Mouse (Mus musculus): ENCODE results near the gene Trp53tg5.

Trp53tg5 gene

DNA sequence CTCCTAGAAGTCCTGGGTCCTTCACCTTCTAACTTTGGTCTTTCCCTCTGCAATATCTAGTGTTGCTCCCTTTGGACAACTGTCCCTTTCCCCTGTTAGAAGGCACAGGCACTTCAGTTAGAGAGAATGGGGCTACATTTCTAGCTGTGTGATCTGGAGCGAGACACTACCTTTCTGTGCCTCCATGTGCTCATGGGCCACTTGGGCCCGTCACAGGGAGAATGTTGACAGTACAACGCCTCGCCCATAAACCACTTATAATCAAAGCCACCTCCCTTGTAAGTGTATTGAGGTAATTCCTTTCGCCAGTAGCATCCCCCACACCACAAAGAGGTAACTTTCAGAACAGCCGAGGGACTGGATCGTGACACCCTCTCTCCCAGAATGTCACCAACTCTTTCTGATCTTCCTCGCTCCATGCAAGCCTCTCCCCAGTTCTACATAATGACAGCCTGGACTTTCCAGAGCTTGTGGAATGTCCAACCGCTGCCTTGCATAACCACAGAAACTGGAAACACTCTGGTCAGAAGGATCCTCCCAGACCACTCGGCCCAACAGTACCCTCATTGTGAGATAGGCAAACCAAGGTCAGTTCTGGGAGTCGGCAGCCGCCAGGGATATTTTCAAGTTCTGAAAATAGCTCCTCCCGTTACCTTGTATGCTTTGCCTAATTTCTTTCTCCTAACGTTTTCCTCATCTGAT lies 24.0 kb downstream of the Trp53tg5 start:
- no peak for DNase-seq

DNA sequence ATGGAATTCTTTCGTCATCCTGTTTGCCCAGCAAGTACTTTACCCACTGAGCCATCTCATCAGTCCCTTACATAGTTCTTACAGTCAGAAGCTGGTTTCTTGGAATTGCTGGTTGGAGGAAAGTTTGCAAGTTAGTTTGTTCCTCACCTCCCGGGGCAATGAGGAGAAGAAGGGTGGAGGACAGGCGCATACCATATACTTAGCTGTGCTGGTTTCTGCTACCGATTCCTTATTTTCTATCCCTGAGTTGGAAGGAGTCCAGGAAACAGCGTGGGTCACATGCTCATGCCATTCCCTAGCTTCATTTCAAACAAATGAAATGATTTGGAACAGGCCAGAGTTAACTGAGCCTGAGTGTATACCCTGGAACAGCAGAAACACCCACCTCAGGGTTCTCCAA lies 24.6 kb downstream of the Trp53tg5 start:
- DNase-seq = no peak

DNA sequence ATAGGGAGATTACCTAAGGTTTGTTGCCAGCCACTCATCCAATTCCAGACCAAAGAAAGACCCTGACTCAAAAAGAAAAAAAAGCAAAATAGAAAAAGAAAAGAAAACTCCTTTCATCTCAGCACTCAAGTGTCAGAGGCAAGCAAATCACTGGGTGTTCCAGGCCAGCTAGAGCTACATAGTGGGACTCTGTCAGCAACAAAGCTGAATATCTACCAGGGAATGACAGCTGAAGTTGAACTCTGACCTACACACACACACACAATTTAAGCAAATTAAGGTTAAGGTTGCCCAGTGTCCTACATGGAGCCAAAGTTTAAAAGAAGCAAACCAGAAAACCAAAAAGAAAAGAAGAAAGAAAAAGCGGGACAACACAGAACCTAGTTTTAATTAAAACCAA lies 25.4 kb downstream of the Trp53tg5 start:
- DNase-seq = peak in 1 of 2 experiments; percentile 59

DNA sequence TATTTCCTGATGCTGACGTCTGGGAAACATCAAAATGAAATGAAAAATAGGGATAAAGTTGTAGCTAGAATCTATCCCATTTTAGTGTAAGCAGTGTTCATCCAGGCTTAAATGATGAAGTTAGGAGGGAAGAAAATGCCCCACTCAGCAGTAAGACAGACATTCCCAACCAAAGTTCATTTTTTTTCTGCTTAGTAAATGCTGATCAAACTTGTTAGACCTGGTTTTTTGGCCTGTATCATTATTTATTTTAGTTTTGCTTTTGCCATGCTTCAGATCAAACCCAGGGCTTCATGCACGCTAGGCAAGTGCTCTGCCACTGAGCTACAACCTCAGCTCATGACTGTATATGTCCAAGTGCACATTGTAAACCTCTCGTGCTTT lies 27.4 kb downstream of the Trp53tg5 start:
- DNase-seq = no peak

DNA sequence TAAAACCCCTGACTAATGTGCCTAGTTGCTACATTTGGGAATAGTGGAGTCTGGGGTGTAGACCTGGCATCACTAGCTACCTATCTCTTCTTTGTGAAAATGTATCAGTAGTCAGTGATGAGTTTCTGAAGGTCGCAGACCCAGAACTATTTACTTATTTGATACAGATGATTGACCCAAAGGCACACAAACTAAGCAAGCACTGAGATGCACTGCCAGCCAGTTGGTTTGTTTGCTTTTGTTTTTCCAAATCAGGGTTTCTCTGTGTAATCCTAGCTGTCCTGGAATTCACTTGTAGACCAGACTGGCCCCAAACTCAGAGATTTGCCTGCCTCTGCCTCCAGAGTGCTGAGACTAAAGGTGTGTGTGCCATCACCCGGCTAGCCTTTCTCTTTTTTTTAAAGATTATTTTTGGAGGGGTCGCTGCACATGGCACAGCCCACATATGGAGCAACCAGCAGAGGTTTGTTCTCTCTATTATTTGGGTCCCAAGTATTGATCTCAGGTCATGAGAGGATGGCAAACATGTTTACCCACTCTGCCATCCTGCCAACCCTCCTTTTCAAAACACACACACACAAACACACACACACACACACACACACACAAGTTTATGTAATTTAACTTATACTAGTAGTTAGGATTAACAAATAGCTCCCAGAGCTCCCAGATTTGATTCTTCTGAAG lies 28.0 kb downstream of the Trp53tg5 start:
- DNase-seq = no peak

DNA sequence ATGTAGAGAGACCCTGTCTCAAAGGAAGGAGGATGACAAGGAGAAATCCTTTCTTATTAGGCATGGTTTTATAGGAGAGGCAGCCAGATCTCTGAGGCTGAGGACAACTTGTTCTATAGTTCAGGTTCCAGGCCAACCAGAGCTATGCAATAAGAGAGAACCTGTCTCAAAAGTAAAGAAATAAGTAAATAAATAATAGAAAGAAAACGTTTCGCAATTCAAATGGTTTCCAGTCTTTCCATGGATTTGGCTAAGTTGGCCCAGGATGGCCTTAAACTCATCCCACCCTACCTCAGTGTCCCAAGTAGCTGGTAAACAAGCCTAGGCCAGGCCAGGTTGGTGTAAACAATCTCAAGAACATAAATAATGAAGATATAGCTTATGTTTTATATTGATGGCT lies 28.8 kb downstream of the Trp53tg5 start:
- no peak for DNase-seq

DNA sequence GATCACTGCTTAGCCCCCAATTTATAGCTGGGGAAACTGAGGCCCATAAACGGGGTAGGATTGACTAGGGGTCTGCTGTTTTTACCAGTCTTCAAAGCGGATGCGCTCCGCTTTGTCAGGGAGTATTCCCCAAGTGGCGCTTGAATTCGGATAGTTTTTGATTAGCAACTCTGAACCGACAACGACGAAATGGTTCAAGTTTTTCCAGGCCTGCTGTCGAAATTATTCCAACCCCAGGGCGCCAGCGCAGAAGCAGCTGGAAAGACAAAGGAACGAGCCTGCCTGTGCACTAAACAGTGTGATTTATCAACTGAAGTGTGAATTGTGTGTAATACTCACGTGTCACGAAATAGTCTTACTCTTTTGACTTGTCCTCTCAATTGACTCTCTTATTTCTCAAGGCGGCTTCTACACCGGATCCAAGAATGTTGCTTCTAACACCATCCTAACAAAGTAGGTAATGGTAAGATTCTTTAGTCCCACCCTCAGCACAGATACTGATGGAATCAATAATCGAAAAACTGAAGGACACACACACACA lies 30.0 kb downstream of the Trp53tg5 start, which contains the start of gene Sdc4:
TSS of gene Sdc4 (minus strand) at position 428 of the 541 bp plus-strand sequence.
- no peak for DNase-seq

DNA sequence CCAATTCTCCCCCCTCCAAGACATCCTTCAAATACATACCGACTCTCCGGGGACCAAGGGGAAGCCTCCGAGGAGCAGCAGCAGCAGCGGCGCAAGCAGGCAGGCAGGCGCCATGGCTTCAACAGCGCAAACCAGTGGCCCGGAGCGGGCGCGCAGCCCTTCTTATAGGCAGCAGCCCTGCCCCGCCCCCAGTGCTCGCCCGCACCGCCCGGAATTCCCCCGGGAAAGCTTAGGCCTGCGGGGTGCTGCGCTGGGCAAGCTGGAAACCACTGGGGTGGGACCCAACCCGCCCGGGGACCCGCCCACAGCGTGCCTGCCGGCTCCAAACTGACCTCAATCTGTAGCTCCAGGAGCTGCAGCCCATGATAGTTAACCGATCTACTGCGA lies 30.5 kb downstream of the Trp53tg5 start:
- peak; percentile 91 to 97 for DNase-seq

DNA sequence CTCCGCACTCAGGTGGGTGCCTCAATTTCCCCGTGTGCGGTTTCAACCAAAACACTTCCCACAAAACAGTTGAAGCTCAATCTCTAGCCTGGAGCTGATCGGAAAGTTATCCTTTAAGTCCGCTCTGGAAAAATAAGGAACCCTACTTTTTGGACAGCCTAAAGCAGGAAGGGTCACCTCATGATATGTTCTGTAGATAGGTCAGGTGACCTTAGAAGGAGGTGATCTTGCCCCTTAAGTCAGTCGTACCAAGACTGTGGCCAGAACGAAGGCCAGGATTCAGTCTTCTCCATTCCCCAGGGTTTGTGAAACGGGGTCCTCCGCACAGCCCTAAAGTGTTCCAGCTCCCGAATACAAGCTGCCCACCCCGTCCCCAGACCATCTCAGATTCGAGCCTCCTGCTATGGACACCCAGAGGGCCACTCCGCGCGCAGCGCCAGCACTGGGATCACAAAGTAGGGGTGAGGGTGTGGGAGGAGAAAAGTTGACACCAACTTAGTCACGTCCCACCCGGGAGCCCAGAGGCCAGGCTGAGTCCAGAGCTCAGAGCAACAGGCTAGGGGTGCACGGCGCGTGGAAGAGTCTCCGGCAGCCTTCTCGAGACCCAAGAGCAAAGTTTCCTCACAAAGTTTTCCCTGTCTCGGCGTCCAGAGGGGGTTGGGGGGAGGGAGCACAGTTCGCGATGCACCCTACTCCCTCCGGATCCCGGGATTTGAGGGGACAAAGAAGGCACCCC lies 31.0 kb downstream of the Trp53tg5 start:
- peak in 1 of 2 experiments; percentile 76 for DNase-seq

DNA sequence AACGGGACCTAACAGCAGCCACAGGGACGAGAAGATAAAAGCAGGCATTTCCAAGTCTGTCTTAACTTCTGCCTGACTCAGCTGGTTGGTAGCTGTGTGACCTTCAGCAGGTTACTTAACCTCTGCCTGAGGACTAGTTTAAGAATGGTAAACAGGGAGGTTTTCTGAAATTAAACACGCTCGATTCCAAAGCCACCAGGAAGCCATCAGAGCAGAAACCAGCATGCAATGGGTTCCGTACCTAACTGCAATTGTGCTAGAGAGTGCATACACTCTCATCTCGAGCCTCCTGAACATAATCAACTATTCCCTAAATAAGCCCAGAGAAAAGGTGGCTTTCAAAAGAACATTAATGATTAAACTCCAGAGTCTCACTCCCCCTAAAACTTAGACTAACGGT lies 31.8 kb downstream of the Trp53tg5 start:
- no peak for DNase-seq

DNA sequence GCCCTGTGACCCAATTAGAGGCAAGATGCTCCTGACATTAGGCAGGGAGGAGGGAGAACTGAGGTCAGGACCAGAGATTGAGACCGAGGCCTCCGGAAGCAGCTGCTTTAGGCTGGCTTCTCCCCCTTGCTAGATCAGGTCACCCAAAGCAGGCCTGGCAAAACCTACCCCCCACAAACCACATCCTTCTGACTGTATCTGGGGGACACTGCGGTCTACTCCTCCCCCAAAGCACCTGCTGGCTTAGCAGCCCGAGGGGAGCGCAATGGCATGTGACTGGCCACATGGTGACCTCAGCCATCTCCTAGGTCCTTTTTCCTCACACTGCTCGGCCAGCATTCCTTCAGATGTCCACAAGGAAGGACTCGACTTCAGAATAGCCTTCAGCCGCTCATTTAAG lies 32.4 kb downstream of the Trp53tg5 start:
- peak; percentile 65 to 81 for DNase-seq

DNA sequence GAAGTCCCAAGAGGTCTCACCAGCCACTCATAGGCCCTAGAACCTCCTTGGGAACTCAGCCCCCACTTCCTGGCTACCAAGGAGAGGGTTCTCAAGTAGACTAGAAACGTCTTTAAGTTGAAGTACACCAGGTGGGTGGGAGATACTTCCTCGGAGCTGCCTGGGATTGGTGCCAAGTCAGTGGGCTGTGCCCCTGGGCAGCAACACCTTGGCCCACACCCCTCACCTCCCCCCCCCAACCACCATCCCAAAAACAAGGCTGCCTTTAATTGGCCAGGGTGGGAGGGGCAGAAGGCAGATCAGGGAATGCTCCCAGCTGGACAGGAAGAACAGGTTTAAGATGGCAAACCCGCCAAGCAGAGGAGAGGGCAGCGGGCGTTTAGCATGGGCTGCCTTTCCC lies 33.2 kb downstream of the Trp53tg5 start:
- DNase-seq = peak in 1 of 2 experiments; percentile 71

DNA sequence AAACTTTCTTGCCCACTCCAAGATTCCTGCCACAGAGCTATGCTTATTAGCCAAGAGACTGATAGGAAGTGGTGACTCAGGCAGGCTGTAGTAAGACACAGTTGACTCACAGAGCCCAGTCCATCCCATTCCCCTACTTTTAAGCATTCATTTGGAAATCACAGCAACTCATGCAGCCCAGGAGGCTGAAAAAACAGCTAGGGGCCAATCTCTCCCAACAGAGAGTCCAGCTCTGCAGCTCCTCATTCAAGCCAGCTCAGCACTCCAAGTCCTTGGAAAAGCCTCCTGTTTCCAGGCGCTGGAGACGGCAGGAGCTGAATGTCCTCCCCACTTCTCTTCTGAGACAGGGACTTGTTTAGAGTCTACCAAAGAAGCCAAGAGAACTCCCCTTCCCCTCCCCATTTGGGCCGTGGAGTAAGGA lies 34.5 kb downstream of the Trp53tg5 start:
- DNase-seq = no peak

DNA sequence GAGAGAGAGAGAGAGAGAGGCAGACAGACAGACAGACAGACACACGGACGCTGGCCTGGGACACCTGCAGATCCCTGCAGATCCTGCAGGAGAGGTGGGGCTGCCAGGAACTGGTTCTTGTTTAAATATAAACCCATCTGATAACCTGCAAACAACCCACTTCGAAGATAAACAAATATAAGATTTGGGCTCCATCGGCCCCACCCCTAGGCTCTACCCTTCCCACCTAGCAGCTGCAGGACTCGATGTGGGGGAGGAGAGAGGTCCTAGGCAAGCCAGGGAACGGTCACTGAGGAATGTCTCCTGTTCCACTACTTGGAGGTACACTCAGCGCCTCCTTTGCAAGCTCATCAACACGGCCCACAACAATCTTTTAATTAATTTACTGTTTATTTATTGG lies 35.3 kb downstream of the Trp53tg5 start:
- DNase-seq = peak in 1 of 2 experiments; percentile 69

DNA sequence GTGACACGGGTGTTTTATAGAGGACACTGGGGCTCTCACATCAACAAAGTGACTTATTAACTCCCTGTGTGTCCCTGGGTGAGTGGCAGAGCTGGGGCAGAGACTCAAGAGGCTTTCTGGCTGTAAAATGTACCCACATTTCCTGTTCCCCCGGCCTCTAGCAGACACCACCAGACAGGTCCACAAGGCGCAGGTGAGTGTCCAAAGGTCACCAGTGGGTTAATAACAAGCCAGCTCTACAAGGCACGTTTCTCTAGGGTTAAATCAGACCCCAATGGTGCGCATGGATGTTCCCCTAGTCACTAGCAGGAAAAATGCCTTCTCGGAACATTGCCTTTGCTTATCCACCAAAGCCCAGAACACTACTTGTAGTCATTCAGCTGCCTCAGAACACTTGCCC lies 35.8 kb downstream of the Trp53tg5 start:
- peak; percentile 79 to 88 for DNase-seq

DNA sequence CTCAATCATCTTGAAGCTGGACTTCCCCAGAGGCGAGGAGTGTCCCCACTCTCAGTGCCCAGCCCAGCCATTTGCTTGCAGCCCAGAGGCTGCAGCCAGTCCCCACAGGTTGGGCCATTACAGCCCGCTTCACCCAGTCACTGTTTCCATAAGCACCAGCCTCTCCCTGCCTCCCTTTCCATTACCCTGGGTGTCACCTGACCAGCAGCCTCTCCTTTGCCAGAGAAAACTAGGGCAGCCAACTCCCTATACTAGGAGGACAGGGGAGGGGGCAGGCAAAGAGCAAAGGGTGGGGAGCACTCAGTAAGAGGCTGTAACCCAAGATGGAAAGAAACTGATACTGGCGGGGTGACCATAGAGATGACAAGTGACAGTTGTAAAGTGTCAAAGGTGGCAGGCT lies 36.6 kb downstream of the Trp53tg5 start:
- DNase-seq = peak; percentile 78 to 92

DNA sequence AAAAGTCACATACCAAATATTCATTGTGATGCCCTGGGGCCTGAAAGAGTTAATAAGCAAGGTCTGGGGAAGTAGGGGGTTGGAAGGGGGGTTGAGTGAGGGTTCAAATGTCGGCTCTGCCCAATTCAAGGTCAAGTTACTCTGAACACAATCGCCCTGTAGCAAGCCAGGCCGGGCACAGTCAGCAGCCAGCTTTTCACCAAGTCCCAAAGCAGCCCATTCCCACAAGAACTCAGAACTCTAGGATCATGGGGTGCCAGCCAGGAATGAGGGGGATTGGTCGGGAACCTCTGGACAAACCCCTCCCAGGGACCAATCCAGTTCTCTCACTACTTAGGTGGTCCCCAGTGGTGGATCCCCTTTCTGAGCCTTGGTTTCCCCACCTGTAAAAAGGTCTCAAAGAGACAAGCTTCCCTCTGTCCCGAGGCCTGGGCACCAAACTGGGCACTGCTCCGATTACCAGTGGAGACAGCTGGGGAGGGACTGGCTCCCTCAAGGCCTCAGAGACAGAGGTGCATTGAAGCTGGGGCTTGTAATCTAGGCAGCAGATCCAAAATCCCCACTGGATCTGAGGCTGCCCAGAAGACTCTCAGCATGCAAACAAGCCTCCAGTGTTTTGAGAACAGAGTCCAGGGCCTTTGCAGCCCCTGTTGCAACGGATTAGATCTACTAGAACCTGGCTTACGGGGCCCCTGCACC lies 37.2 kb downstream of the Trp53tg5 start:
- peak in 1 of 2 experiments; percentile 72 for DNase-seq

DNA sequence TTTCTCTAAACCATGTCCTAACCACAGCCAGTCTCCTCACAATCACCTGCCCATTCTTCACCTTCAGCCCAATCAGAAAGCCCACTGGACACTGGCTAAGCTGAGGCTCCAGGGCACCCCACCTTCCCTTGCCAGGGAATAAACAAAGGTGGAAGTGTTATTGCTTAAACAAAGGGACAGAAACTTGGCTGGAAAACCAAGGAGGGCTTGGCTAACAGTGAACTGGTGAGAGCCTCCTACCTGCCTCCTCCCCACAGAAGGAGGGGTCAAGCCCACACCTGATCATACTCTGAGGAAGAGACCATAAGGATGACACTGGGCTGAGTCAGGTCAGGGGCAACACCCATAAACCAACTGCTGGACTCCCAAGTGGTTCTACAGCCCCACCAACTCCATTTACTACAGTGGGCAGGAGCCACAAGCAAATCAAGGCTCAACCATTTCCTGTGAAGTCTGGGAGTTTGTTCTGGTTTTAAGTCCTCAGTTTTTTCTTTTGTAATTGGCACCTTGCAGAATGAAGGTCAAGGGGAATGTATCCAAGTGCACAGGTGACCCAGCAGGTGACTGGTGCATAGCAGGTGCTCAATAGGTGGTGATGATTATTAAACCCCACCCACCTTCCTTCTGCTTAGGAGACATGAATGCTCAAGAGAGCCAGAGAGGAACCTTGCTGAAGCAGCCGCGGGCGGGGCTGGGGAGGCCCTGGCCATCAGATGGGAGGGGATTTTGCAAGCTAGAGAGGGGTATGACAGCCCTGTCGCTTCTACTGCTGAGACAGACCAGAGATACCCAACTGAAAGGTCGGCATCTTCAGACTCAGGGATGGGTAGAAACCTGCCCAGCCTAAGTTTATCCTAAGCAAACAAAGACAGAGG lies 38.1 kb downstream of the Trp53tg5 start:
- peak in 1 of 2 experiments; percentile 67 for DNase-seq

DNA sequence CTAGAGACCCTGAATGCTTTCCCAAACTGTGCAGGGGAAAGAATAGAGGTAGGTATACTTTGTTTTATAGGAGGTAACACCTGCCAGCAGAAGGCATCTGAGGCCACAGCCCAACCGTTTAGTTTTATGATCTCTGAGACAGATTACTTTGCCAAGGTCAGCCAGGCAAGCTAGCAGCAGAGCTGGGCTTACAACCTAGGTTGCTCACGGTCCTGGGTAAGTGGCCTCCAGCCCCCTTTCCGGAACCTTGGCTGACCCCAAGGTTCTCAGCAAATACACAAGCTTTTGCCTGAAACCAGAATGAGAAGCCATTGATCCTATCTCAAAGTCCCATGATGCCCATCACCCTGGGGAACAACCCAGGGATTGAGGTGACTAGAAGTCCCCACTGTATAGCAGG lies 38.8 kb downstream of the Trp53tg5 start:
- DNase-seq = peak in 1 of 2 experiments; percentile 66

DNA sequence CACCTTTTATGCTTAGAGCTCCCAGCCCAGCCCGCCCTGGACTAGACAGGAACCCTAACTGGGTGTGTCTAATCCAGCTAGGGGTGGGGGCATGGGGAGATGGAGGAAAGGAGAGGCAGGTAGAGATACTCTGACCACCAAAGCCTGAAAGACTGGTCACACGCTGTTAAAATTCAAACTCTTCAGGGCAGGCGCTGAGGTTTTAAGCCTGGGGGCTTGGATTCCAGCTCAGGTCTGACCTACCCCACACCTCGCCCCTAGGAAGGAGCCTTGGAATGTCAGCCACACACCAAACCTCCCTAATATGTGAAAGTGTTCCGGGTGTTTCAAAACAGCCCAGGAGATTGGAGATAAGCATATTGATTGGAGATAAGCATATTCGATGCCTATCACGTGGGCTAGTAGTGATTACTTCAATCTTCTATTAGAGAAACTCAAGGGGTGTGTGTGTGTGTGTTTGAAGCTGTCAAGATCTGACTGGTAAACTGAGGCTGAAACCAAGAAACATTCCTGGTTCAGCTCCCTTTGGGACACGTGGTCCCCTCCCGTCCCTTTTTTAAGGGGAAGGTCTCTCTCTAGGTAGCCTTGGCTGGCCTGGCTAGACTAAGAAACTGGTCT lies 40.1 kb downstream of the Trp53tg5 start:
- peak in 1 of 2 experiments; percentile 35 for DNase-seq

DNA sequence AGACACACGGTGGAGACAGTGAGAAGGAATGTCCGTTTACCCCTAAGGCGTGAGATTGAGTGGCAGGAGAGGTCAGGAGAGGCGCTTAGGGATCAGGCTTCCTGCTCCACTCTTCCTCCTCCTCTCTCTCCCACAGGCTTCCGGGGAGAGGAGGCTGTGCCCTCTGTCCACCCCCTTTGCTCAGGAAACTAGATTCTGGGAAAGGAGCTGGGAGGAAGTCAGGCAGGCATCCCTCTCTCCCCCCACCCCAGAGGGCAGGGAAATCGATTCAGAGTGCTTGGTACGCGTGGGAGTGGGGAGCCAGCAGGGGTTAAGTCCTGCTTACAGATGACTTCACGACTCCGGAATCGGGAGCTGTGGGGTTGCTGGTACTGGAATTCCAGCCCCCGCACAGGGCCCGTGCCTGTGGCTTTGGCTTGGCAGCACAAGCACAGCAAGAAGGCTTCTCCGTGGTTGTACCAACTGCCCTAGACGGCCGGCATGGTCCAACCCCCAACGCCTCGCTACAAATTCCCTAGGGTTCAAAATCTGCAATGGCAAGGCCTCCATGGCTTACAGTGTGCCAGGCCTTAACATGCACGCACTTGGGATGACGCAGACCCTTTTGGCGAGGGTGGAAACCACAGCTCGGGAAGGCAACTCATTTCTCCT lies 40.9 kb downstream of the Trp53tg5 start:
- DNase-seq = peak; percentile 53 to 80

All from kidney, postnatal 25 days (tissue).